Mouse (Mus musculus): ENCODE measurements at regions not wholly inside any gene's neighbourhood (a gene's known extent, or its start where the extent isn't known, plus 50 kb on each side); places are given as distances from the start of the nearest gene placed in this dataset.
"Not testable (repeated sequence)": the region's sequence is repeated elsewhere in the genome, so short reads cannot be mapped to it uniquely, and the experiment has no call there.

GRCm38 (mm10) chr5:3247333-3247732 is 94.0 kb upstream of the Cdk6 start:
- DNase-seq: no peak

DNA sequence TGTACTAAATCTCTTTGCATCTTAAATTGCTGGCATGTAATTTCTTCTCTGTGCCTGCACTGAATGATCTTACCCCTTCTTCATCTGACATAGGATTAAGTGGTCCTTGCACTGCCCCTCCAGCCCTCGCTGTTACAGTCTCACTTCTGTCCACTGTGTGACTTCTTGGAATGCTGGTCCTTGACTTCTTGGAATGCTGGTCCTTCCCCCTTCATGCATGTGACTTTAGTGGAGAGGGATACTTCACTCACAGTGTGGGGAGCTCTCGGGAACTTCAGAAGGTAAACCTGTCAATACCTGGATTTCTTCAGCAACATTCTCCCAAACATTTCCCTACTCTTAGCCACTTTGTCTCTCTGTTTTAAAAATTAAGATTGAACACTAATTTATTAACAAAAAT is 91.0 kb upstream of the Cdk6 start:
- no peak for DNase-seq

DNA sequence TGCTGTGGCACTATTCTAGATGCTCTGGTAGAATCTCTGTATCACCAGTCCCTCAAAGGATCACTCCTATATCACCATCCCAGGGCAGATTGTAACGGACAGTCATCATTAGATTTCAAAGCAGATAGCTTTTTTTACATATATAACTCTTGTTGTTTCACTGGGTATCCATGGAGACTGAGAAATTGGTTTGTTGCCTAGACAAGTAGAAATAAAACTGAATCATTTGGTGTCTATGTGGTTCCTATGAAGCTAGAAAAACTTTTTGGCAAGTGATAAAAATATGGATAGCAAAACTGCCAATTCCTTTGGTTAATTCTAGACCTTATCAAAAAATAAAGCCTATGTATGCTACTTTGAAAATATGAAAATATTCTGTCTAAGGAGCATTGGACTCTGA is 81.0 kb upstream of the Cdk6 start:
- DNase-seq: no peak

- DNase-seq: not testable (repeated sequence)
Observed at GRCm38 (mm10) chr5:3264988-3265738, 76.1 kb upstream of the Cdk6 start.

DNA sequence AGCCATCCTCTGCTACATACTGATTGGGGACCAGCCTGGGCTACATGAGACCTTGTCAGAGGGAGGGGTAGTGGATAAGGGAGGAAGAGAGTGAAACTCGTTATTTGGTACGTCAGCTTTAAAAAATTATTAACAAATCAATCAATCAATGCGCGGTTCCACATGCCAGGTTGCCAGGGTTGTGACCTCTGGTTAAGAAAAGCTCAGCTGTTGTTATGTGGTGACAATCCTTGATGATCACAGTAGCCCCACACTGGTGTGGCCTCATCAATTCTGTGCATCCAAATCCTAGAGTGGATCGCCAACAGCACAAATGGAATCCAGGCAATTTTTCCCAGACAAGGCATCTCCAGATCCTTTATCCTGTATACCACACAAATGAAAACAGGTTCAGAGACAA is 74.3 kb upstream of the Cdk6 start:
- no peak for DNase-seq

GRCm38 (mm10) chr5:3269760-3270159 is 71.5 kb upstream of the Cdk6 start:
- DNase-seq: no peak

DNA sequence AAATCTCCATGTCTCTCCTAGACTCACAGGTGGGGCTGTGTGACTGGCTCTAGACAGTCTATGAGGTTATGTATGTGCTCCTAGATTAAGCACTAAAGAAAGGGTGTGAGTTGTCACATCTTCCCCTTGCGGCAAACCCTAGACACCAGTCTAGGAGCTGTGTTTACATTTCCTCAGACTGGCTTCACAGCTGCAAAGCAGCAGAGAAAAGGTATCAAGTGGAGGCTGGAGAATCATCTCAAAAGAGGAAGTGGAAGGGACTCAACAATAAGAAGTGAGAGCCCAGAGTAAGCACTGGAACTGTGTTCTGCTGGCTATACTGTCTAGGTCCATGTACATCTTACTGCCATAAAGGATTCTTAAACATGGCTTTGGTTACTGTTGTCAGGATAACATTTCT is 68.1 kb upstream of the Cdk6 start:
- not testable (repeated sequence) for DNase-seq

DNA sequence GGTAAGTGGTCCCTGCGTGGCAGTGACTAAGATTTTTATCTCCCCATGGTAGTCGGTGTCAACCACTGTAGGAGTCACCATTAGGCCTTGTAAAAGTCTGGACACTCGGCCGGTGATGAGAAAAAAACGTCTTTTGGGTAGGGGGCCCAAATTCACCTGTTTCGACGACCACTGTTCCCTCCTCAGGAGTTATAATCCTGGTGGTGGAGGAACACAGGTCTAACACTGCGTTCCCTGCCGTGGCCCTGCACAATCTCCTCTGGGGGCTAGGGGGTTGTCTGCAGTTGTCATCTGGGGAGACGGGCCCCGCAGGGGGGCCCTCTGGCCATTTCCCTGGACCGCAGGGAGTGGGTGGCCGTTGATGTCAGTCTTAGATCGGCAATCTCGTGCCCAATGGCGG is 64.0 kb upstream of the Cdk6 start:
- not testable (repeated sequence) for DNase-seq

GRCm38 (mm10) chr5:3278956-3279355 is 62.3 kb upstream of the Cdk6 start:
- not testable (repeated sequence) for DNase-seq

DNA sequence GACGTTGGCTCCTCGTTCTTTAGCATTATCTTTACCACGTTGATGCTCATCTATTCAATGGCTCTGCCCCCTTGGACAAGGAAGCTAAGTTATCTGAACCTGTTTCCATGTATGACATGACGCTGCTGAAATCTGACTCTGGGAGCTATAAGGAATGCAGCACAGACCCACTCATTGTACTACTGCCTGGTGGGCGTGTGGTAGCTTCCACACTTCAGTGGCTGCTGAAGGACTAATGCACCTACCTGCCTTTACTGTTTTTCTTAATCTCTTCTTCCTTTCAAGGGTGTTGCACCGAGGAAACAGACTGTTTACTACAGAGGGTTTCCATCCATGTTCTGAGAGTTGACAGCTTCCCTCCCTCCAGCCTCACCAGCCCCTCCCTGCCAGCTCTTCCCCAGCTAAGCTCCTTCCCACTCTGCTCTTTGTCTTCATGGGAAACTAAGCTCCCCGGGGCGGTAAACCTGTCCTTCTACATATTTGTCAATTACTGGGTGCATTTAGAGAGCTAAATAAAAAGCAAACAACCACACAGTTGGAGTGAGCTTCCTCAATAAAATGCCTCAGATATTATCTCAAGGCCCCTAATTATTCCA is 59.3 kb upstream of the Cdk6 start:
- not testable (repeated sequence) for DNase-seq

- no peak for DNase-seq
Observed at GRCm38 (mm10) chr5:3283083-3283482, 58.2 kb upstream of the Cdk6 start.

- DNase-seq: not testable (repeated sequence)
Observed at GRCm38 (mm10) chr5:3284335-3284734, 57.0 kb upstream of the Cdk6 start.

- DNase-seq: peak; percentile 6 to 8
Observed at GRCm38 (mm10) chr5:3289991-3290417, 51.3 kb upstream of the Cdk6 start.
